Mouse (Mus musculus) liver, adult 2 months (tissue): ENCODE results near the gene Inhbb. TPM values are rescaled to one million over a fixed set of nuclear protein-coding genes. Genes with fewer than 3 reads are reported as not detected.

ENCODE experiments used
- DNase-seq: peaks from one replicate; pipeline ENCODE4 v3.0.0-alpha.2; 2011; ENCODE audit warnings: low read depth, low spot score; ENCODE audit errors: extremely low read depth
- H3K27ac ChIP-seq: fragments of 200-500 bp; replicated peaks from 2 replicates; pipeline ENCODE4 v1.5.1; 2012; ENCODE audit warnings: low read depth, mild to moderate bottlenecking, control low read depth, inconsistent platforms, low read length; ENCODE audit not compliant: insufficient read depth
- H3K27me3 ChIP-seq: fragments of 200-500 bp; 2 replicates; pipeline ENCODE4 v1.6.1; 2012; ENCODE audit warnings: mild to moderate bottlenecking, moderate library complexity, low read length, inconsistent platforms; ENCODE audit not compliant: control insufficient read depth, insufficient read depth
- H3K36me3 ChIP-seq: fragments of 200-500 bp; 2 replicates; pipeline ENCODE4 v1.6.1; 2012; ENCODE audit warnings: low read length, inconsistent platforms; ENCODE audit not compliant: control insufficient read depth, insufficient read depth
- H3K4me1 ChIP-seq: fragments of 200-500 bp; 2 replicates; pipeline ENCODE4 v1.6.1; 2011; ENCODE audit warnings: low read length; ENCODE audit not compliant: control insufficient read depth, insufficient read depth
- H3K4me3 ChIP-seq: fragments of 200-500 bp; 2 replicates; pipeline ENCODE4 v1.5.1; 2011; ENCODE audit warnings: low read depth, mild to moderate bottlenecking, control low read depth, low read length, moderate library complexity; ENCODE audit not compliant: insufficient read depth
- H3K79me2 ChIP-seq: fragments of 200-500 bp; 2 replicates; pipeline ENCODE4 v1.6.1; 2012; ENCODE audit warnings: inconsistent platforms, mild to moderate bottlenecking, low read length, moderate library complexity; ENCODE audit not compliant: control insufficient read depth, insufficient read depth
- H3K9ac ChIP-seq: fragments of 200-500 bp; 2 replicates; pipeline ENCODE4 v1.6.1; 2012; ENCODE audit warnings: low read depth, mild to moderate bottlenecking, control low read depth, inconsistent platforms, low read length
- CTCF ChIP-seq: fragments of 200-500 bp; IDR thresholded peaks from 2 replicates; pipeline ENCODE4 v1.5.1; 2011; ENCODE audit warnings: low read depth, low read length, control low read depth
- POLR2A ChIP-seq: fragments of 200-500 bp; IDR thresholded peaks from 2 replicates; pipeline ENCODE4 v1.6.1; 2011; ENCODE audit warnings: low read length, control low read depth; ENCODE audit not compliant: insufficient read depth; ENCODE audit errors: extremely low read depth
- WGBS: fragments of 180-500 bp; shearing (Covaris S2); methylation state at CpG from one replicate; pipeline ENCODE4 v1.1.7; 2018; 5-methylcytosine and 5-hydroxymethylcytosine counted together
- polyA plus RNA-seq: library from polyadenylated mRNA; depleted of rRNA; stranded (reverse); fragments of >200 nt; gene quantifications from 2 replicates; pipeline ENCODE4 v1.2.3, GENCODE M21; 2012
- total RNA-seq: library from RNA; depleted of rRNA; stranded (reverse); fragments of >200 nt; gene quantifications from 2 replicates; pipeline ENCODE4 v1.2.3, GENCODE M21; 2014

Inhbb gene
- total and polyA plus RNA-seq, 2 experiments = 0.37 to 0.42 TPM

DNA sequence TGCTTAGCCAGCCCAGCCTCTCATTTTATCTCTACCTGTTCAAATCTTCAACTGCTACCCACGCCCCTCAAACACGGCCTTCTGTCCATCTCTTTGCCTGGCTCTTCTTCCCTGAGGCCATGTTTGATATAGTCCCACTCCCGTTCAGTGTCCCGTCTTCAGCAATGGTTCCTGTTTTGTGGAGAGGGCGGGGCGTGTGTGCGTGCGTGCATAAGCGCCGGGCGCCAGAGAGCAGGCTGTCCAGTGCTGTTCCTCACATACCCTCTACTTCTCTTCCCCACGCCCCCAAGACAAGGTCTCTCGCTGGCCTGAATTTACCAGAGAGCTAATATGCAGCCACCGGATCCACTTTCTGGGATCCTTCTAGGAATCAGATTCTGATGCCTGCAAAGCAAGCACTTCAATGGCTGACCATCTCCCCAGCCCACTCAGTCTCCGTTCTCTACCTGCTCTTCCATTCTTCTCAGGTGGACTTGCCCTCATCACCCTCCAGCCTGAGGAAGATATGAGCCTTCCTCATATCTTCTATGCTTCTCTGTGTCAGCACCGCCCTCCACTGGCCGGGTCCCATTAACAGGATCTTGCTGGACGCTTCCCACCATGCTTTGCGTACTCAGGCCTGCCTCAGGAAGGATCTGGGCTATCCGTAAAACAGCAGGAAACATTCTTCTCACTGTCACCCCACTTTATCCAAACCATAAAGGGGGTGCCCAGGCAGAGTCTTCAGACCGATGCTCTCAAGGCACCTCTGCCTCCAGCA lies 21.7 kb upstream of the Inhbb start:
- peak; percentile 10; the same call in 1 of the 2 replicates for TF ChIP-seq CTCF
- TF ChIP-seq POLR2A = no peak
- 87% methylated on average over 21 of the region's 21 CpGs for WGBS
- no peaks in the 10 kb centered on the region for H3K36me3 ChIP-seq
- H3K27me3 ChIP-seq = no peaks in the 10 kb centered on the region
- no peaks in the 10 kb centered on the region for H3K4me1 ChIP-seq
- no peak overlapping the region for H3K27ac ChIP-seq
- no peaks in the 10 kb centered on the region for H3K79me2 ChIP-seq
- no peak for DNase-seq
- H3K4me3 ChIP-seq = no peak overlapping the region
- H3K9ac ChIP-seq = no peak overlapping the region

DNA sequence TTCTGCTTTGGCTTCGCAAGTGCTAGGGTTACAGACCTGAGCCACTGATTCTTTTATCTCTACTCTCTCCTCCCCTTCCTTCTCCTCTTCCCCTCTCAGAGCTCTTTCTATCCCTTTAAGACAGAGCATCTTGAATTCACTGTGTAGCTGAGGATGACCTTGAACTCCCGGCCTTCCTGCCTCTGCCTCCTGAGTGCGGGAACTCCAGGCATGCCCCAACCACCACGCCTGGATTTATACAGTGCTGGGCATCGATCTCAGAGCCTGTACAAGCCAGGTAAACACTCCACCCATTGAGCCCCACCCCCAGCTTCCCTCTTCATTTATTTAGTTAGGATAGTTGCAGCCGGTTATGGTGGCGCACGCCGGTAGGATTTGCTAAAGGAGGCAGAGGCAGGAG lies 20.9 kb upstream of the Inhbb start:
- H3K27ac ChIP-seq = no peak overlapping the region
- DNase-seq = no peak
- no peaks in the 10 kb centered on the region for H3K4me1 ChIP-seq
- H3K36me3 ChIP-seq = no peaks in the 10 kb centered on the region
- H3K79me2 ChIP-seq = no peaks in the 10 kb centered on the region
- 68% methylated on average over 9 of the region's 9 CpGs for WGBS
- no peak overlapping the region for H3K4me3 ChIP-seq
- H3K27me3 ChIP-seq = no peaks in the 10 kb centered on the region
- TF ChIP-seq POLR2A (no peak), CTCF (no peak)
- no peak overlapping the region for H3K9ac ChIP-seq

- no peak overlapping the region for H3K4me3 ChIP-seq
- H3K9ac ChIP-seq = no peak overlapping the region
- no peaks in the 10 kb centered on the region for H3K27me3 ChIP-seq
- H3K4me1 ChIP-seq = no peaks in the 10 kb centered on the region
- H3K27ac ChIP-seq = no peak overlapping the region
- no peak for DNase-seq
- H3K79me2 ChIP-seq = no peaks in the 10 kb centered on the region
- H3K36me3 ChIP-seq = no peaks in the 10 kb centered on the region
- 94% methylated on average over 9 of the region's 9 CpGs for WGBS
- TF ChIP-seq CTCF = no peak
Measured at GRCm38 (mm10) chr1:119438105-119438637, 16.1 kb upstream of the Inhbb start.

DNA sequence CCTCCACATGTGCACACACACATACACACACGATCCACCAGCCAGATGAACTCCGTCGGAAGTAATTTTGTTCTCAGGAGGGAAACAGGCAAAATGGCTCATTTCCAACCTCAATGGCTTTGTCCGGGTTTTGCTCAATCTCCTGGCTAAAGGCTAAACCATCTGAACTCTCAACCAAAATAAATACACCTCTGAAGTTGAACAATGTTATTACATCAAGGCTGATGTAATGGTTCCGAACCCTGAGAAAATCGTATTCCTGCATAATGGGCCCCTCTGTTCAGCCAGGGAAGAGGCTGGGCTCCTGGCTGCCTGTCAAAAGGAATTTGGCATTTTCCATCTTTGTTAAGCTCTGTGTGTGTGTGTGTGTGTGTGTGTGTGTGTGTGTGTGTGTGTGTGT lies 15.4 kb upstream of the Inhbb start:
- H3K27me3 ChIP-seq = no peaks in the 10 kb centered on the region
- no peaks in the 10 kb centered on the region for H3K4me1 ChIP-seq
- WGBS = 23% methylated on average over 6 of the region's 6 CpGs
- no peak overlapping the region for H3K27ac ChIP-seq
- H3K79me2 ChIP-seq = no peaks in the 10 kb centered on the region
- H3K9ac ChIP-seq = no peak overlapping the region
- H3K4me3 ChIP-seq = no peak overlapping the region
- DNase-seq = peak; percentile 61
- H3K36me3 ChIP-seq = no peaks in the 10 kb centered on the region
- TF ChIP-seq CTCF (no peak), POLR2A (no peak)

DNA sequence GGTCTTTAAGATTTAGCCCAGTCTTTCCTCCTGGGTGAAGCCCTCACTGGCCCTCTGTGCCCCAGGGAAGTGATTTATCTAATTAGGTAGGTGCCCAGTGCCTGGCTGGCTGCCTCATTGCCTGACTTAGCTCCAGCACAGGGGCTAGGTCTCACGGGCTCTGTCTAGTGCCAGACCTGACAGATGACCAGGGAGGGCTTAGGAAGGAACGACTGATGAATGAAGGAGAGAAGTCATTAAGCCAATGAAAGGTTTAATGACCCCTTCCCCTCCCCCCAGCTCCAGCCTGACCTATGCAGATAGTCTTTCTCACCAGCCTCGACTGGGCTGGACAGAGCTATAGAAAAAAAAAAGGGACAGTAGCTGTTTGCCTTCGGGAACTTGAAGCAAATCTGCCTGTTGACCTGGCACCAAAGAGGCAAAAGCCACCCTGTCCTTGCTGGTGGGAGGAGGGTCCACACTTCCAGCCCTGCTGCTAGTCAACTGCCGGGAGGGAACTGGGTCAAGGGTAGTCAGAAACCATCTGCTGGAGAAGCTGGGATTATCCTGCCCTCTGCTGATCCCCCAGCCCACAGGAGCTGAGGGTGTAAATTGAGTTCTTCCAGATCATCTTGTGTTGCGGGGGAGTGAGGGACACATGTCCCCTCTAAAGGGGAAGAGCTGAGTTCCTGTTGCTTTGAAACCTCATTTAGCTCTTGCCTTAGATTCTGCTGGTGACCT lies 2.3 kb upstream of the Inhbb start:
- TF ChIP-seq CTCF (no peak), POLR2A (no peak)
- Histone ChIP-seq H3K4me3 (no peak overlapping the region), H3K27me3 (peaks cover 23% of the 10 kb centered on the region), H3K27ac (no peak overlapping the region), H3K9ac (no peak overlapping the region), H3K4me1 (no peaks in the 10 kb centered on the region), H3K79me2 (no peaks in the 10 kb centered on the region), H3K36me3 (no peaks in the 10 kb centered on the region)
- 42% methylated on average over 6 of the region's 6 CpGs for WGBS
- DNase-seq = no peak

- Histone ChIP-seq H3K9ac (no peak overlapping the region), H3K4me1 (no peaks in the 10 kb centered on the region), H3K79me2 (no peaks in the 10 kb centered on the region), H3K27me3 (peaks cover 23% of the 10 kb centered on the region), H3K4me3 (no peak overlapping the region), H3K27ac (no peak overlapping the region), H3K36me3 (no peaks in the 10 kb centered on the region)
- peak; percentile 10 for DNase-seq
- WGBS = 7% methylated on average over 14 of the region's 14 CpGs
- no peak for TF ChIP-seq POLR2A
- peak; percentile 79 for TF ChIP-seq CTCF
Measured at GRCm38 (mm10) chr1:119423510-119423909, 1.5 kb upstream of the Inhbb start.
